Mouse (Mus musculus) G1E (cell line): ENCODE measurements around the gene Creb5.

Source experiments
- CTCF ChIP-seq: IDR thresholded peaks from 2 replicates; pipeline ENCODE4 v1.5.1; 2012; ENCODE audit warnings: low read depth, low read length, inconsistent platforms, mixed read lengths
- GATA1 ChIP-seq: IDR thresholded peaks from 2 replicates; pipeline ENCODE4 v1.6.1; 2012; ENCODE audit warnings: borderline replicate concordance, low read length, inconsistent platforms, mixed read lengths
- GATA2 ChIP-seq: IDR thresholded peaks from 2 replicates; pipeline ENCODE4 v1.6.1; 2012; ENCODE audit warnings: low read depth, low read length, inconsistent platforms, borderline replicate concordance
- POLR2AphosphoS5 ChIP-seq: IDR thresholded peaks from 2 replicates; pipeline ENCODE4 v1.6.1; 2012; ENCODE audit warnings: low read depth, low read length, inconsistent platforms; ENCODE audit not compliant: insufficient replicate concordance
- TAL1 ChIP-seq: conservative IDR thresholded peaks from 2 replicates; pipeline ENCODE4 v1.6.1; 2012; ENCODE audit warnings: low read depth, low read length, inconsistent platforms, mixed read lengths

- TF ChIP-seq CTCF, result no peak
- TF ChIP-seq TAL1, result no peak
- no peak for TF ChIP-seq POLR2AphosphoS5
- no peak for TF ChIP-seq GATA1
- TF ChIP-seq GATA2, result no peak
Measured at GRCm38 (mm10) chr6:53603041-53603440, 316.0 kb downstream of the Creb5 start.
